Mouse (Mus musculus): ENCODE data around the gene A630023A22Rik.

- peak; percentile 59 for TF ChIP-seq CTCF (IDR thresholded peaks at IDR 0.05; ENCODE audit: control insufficient read depth, insufficient read depth, low read length)
- no peak for TF ChIP-seq POLR2A (IDR thresholded peaks at IDR 0.05; ENCODE audit: borderline replicate concordance, control insufficient read depth, low read depth, low read length)
Observed at GRCm38 (mm10) chr14:34080321-34080997, 22.1 kb downstream of the A630023A22Rik start.

All from bone marrow, adult 2 months (tissue).